Mouse (Mus musculus) frontal cortex, postnatal 25 days (tissue): ENCODE data around the gene Tpsab1.

ENCODE experiments used
- DNase-seq, 2 experiments: peaks; one replicate each; pipeline ENCODE4 v3.0.0; 2022; ENCODE audit warnings: low spot score in 2 of 2

Gene Tpsab1

GRCm38 (mm10) chr17:25345462-25345861 lies at the start of gene Tpsab1:
Gene Tpsab1, minus strand, starts transcription at chr17:25345562.
- DNase-seq, result no peak

GRCm38 (mm10) chr17:25394526-25394925 lies 49.2 kb upstream of the Tpsab1 start:
- no peak for DNase-seq

DNA sequence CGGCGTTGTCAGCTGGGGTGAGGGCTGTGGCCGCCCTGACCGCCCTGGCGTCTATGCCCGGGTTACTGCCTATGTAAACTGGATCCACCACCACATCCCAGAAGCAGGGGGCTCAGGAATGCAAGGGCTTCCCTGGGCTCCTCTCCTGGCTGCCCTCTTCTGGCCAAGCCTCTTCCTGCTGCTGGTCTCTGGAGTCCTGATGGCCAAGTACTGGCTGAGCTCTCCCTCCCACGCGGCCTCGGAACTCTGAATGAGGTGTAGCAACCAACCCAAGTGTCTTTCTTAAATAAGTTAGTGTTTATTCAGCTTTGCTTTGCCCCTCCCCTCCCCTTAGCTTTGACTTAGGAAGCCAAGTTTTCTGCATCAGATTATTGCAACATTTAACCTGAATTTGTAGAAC lies 28.6 kb upstream of the Tpsab1 start:
- no peak for DNase-seq

- no peak for DNase-seq
Measured at GRCm38 (mm10) chr17:25372491-25372890, 27.1 kb upstream of the Tpsab1 start.

GRCm38 (mm10) chr17:25368973-25369372 lies 23.6 kb upstream of the Tpsab1 start, which contains the start of gene Tpsg1:
Gene Tpsg1, plus strand, starts transcription at chr17:25369273.
- DNase-seq, result no peak

DNA sequence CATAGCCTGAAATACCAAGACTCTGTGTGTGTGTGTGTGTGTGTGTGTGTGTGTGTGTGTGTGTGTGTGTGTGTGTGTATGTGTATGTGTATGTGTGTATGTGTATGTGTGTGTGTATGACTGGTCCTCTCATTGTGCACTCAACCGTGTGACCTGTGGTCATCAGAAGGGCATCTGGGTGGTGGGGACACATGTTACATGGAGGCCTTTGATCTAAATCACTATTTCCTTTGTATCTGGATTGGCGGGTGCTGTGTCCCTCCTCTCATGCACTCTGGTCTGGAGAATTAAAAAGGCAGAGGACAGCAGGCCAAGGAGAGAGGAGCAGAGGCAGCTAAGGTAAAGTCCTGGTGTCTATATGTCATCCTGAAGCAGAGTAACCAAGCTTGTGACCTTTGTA lies 20.6 kb upstream of the Tpsab1 start, which contains the start of gene Tpsb2:
Gene Tpsb2 (plus strand): TSS at position 301 of the 400 bp plus-strand sequence.
- no peak for DNase-seq

GRCm38 (mm10) chr17:25363726-25364125 lies 18.4 kb upstream of the Tpsab1 start:
- peak; percentile 28 to 36 for DNase-seq

GRCm38 (mm10) chr17:25361291-25361690 lies 15.9 kb upstream of the Tpsab1 start:
- DNase-seq, result no peak

GRCm38 (mm10) chr17:25341490-25341889 lies 3.9 kb downstream of the Tpsab1 start:
- no peak for DNase-seq

DNA sequence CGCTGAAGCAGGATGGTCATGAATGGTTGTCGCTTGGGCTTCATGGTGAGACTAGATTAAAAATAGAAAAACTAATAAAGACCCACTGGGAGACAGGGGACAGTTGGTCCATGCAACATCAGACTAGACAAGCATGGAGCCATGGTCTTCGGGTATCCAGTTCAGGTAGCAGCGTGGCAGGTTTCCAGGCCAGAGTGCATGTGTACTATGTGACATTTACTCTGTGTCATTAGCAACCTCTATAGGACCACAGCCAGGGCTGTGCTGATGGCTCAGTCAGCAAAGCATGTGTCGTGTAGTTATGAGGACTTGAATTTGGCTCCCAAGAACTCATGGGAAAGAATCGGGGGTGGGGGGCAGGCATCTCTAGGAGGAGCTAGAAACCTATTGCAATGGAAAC lies 5.4 kb downstream of the Tpsab1 start:
- no peak for DNase-seq

DNA sequence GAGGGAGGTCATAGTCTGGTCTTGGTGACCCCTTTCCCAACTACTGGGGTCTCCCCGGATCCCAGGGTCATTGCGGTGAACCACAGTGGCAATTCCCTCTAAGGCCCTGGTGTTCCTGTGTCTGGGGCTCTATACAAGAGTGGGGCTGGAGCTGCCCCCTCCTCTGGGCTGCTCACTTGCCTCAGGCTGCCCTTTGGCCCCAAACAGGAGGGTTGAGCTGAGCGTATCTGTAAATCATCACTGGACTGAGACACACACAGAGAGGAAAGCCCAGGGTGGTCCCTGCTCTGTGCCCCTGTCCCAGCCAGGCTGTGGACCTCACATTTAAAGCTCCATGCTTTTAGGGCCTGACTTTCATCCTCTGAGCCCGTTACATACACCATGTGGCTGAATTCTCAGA lies 7.1 kb downstream of the Tpsab1 start:
- no peak for DNase-seq

GRCm38 (mm10) chr17:25333943-25334342 lies 11.4 kb downstream of the Tpsab1 start:
- DNase-seq, result peak; percentile 41 to 42

DNA sequence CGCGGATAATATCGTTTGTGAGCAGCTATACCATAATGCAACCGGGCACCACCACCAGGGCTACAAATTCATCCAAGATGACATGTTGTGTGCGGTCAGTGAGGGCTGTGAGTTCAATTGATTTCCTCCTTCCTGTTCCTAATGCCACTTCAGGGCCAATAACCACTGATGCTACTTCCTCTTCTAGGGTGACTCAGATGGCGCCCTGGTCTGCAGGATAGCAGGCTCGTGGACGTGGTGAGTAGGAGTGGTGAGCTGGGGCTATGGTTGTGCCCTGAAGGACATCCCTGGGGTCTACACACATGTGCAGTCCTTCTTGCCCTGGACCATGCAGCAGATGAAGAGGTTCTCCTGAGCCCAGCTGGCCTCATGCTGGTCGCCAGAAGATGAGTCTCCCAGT lies 13.0 kb downstream of the Tpsab1 start:
- DNase-seq, result no peak

DNA sequence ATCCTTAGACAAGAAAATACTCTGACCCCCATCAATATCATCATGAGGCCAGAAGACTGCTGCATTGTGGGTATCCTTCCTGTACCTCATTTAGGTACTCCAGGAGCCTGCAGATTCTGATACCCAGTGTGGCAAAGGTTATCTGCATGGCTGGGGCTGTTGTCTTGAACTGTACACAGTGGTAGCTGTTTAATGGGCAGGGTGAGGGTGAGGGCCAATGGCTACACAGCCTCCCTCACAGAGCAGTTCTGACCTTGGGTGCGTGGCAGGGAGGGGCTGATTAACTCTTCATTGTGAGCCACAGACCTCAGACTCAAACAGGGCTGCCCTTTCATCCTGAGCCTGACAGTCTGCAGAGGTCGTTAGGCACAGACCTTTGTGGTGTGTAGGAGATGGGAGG lies 22.4 kb downstream of the Tpsab1 start:
- no peak for DNase-seq

GRCm38 (mm10) chr17:25320819-25321218 lies 24.5 kb downstream of the Tpsab1 start:
- DNase-seq, result no peak

DNA sequence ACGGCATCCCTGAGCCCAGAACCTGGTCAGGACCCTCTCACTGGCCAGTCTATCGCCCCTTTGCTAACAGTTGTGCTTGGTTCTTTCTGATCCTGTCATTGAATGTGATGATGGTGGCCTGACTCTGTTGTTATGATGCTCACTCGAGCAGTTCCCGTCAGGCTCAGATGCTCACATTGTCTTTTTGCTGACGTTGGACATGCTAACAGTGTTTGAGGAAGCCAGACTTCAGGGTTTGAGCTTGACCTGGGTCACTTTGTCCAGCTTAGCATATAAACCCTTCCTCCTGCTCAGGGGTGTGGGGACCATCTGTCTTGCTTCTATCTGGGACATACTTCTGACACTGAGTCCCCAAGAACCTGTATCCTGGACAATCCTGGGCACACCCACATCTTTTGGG lies 27.0 kb downstream of the Tpsab1 start, which contains the start of gene Prss29:
Gene Prss29 (plus strand): TSS at position 301 of the 400 bp plus-strand sequence.
- DNase-seq, result no peak

GRCm38 (mm10) chr17:25308346-25308745 lies 37.0 kb downstream of the Tpsab1 start, which contains the start of gene Prss28:
Gene Prss28, plus strand, starts transcription at chr17:25308646.
- DNase-seq, result no peak

DNA sequence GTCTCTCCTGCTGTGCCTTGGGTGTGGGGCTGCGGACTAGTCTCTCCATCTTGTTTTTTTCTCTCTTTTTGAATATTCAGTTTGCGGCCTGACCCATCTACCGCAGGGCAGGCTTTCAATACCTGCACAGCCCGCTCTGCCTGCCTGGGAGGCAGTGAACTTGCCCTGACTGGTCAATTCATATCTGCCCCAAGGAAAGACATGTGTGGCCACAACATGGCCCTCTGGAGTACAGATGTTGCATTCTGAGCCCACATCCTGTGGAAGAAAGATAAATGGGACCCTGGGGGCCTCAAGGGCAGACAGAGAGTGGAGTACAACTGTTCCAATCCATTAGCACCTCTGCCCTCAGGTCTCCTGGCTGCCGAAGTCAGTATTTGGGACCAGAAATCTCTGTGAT lies 47.3 kb downstream of the Tpsab1 start, which contains the start of gene Prss34:
Gene Prss34 (plus strand): TSS at position 301 of the 400 bp plus-strand sequence.
- no peak for DNase-seq

DNA sequence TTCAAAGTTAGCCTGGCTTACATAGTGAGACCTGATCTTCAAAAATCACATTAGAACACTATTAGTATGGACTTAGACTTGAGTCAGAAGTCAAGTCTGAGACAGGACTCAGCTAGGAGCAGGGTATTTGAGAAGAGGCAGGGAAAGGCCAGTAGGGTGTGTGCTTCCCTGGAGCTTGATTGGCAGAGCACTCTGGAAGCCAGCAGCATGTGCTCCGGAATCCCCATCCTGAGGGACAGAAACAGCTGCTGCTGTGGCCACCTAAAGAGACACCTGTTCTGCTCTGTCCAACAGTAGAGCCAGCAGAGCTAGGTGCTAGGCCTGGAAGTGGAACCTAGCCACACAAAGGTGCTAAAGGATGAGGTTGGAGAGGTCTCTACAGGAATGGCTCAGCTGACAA lies 51.3 kb downstream of the Tpsab1 start:
- no peak for DNase-seq

- no peak for DNase-seq
Measured at GRCm38 (mm10) chr17:25293495-25293894, 51.9 kb downstream of the Tpsab1 start.
